Mouse (Mus musculus) hematopoietic stem cell, adult 5-6 weeks (primary cell): ENCODE measurements around the gene Dram1. TPM values are rescaled to one million over a fixed set of nuclear protein-coding genes. Genes with fewer than 3 reads are reported as not detected.

Experiments used
- total RNA-seq: library from RNA; stranded (forward); fragments of 172-1452, 232-1000 nt; gene quantifications from 2 replicates; pipeline ENCODE4 v1.2.3, GENCODE M21; 2017

Dram1 gene
- total RNA-seq, 1 experiment from 2014 or later, result 1.5 TPM

Other genes with a start within 250 kb of the Dram1 start
- 13.7 and 24.8 TPM in 2 replicates for gene Parpbp, start 232.1 kb downstream of the Dram1 start, total RNA-seq
- 41.5 and 62.3 TPM in 2 replicates for gene Nup37, start 232.1 kb downstream of the Dram1 start, total RNA-seq
- gene Washc3, start 178.0 kb downstream of the Dram1 start, total RNA-seq, result 59.0 and 64.4 TPM in 2 replicates
- gene Gnptab, start 52 bp upstream of the Dram1 start, total RNA-seq, result 55.6 and 65.2 TPM in 2 replicates
- 1.6 TPM in 1 of 2 replicates, not detected in the other for gene Sycp3, start 80.5 kb upstream of the Dram1 start, total RNA-seq
- gene Chpt1, start 125.0 kb upstream of the Dram1 start, total RNA-seq, result 13.3 and 13.8 TPM in 2 replicates
- gene Mybpc1, start 226.1 kb upstream of the Dram1 start, total RNA-seq, result not detected in 2 replicates